Mouse (Mus musculus): Measurements from ENCODE around the gene Rasgef1a. TPM values are rescaled to one million over a fixed set of nuclear protein-coding genes. Genes with fewer than 3 reads are reported as not detected.

Rasgef1a gene
- polyA plus RNA-seq, 1 experiment from 2014 or later, result not detected

- ATAC-seq (ENCODE audit: low FRiP score) (no peak), DNase-seq (ENCODE audit: low spot score) (no peak)
- Histone ChIP-seq H3K9me3 (ENCODE audit: control insufficient read depth, low read length) (no peaks in the 10 kb centered on the region), H3K4me2 (replicated peaks; ENCODE audit: low read depth, low read length) (no peak overlapping the region), H3K4me3 (ENCODE audit: low read depth, low read length) (no peak overlapping the region), H3K36me3 (ENCODE audit: control insufficient read depth, insufficient read depth, low read length) (no peaks in the 10 kb centered on the region), H3K9ac (ENCODE audit: low read depth, low read length) (no peak overlapping the region), H3K27ac (ENCODE audit: low read depth, low read length) (no peak overlapping the region), H3K4me1 (replicated peaks; ENCODE audit: control insufficient read depth, insufficient read depth, low read length) (no peaks in the 10 kb centered on the region), H3K27me3 (ENCODE audit: control insufficient read depth, insufficient read depth, low read length) (no peaks in the 10 kb centered on the region)
- WGBS, result 37% methylated on average over 4 of the region's 4 CpGs
Observed at GRCm38 (mm10) chr6:118045180-118045579, 33.9 kb downstream of the Rasgef1a start.

- H3K9me3 ChIP-seq (ENCODE audit: control insufficient read depth, low read length), result no peaks in the 10 kb centered on the region
- H3K4me2 ChIP-seq (replicated peaks; ENCODE audit: low read depth, low read length), result no peak overlapping the region
- DNase-seq (ENCODE audit: low spot score), result no peak
- ATAC-seq (ENCODE audit: low FRiP score), result no peak
- WGBS, result 66% methylated on average over 7 of the region's 7 CpGs
- H3K27ac ChIP-seq (ENCODE audit: low read depth, low read length), result no peak overlapping the region
- H3K36me3 ChIP-seq (ENCODE audit: control insufficient read depth, insufficient read depth, low read length), result no peaks in the 10 kb centered on the region
- no peak overlapping the region for H3K4me3 ChIP-seq (ENCODE audit: low read depth, low read length)
- H3K4me1 ChIP-seq (replicated peaks; ENCODE audit: control insufficient read depth, insufficient read depth, low read length), result no peaks in the 10 kb centered on the region
- no peaks in the 10 kb centered on the region for H3K27me3 ChIP-seq (ENCODE audit: control insufficient read depth, insufficient read depth, low read length)
- no peak overlapping the region for H3K9ac ChIP-seq (ENCODE audit: low read depth, low read length)
Observed at GRCm38 (mm10) chr6:118045892-118046291, 34.7 kb downstream of the Rasgef1a start.

- H3K9ac ChIP-seq (ENCODE audit: low read depth, low read length), result no peak overlapping the region
- H3K4me3 ChIP-seq (ENCODE audit: low read depth, low read length), result no peak overlapping the region
- H3K27ac ChIP-seq (ENCODE audit: low read depth, low read length), result no peak overlapping the region
- H3K27me3 ChIP-seq (ENCODE audit: control insufficient read depth, insufficient read depth, low read length), result no peaks in the 10 kb centered on the region
- H3K4me2 ChIP-seq (replicated peaks; ENCODE audit: low read depth, low read length), result no peak overlapping the region
- WGBS, result 88% methylated on average over 3 of the region's 3 CpGs
- H3K9me3 ChIP-seq (ENCODE audit: control insufficient read depth, low read length), result no peaks in the 10 kb centered on the region
- no peaks in the 10 kb centered on the region for H3K36me3 ChIP-seq (ENCODE audit: control insufficient read depth, insufficient read depth, low read length)
- no peaks in the 10 kb centered on the region for H3K4me1 ChIP-seq (replicated peaks; ENCODE audit: control insufficient read depth, insufficient read depth, low read length)
- DNase-seq (ENCODE audit: low spot score) (no peak), ATAC-seq (ENCODE audit: low FRiP score) (no peak)
Observed at GRCm38 (mm10) chr6:118046511-118046910, 35.3 kb downstream of the Rasgef1a start.

DNA sequence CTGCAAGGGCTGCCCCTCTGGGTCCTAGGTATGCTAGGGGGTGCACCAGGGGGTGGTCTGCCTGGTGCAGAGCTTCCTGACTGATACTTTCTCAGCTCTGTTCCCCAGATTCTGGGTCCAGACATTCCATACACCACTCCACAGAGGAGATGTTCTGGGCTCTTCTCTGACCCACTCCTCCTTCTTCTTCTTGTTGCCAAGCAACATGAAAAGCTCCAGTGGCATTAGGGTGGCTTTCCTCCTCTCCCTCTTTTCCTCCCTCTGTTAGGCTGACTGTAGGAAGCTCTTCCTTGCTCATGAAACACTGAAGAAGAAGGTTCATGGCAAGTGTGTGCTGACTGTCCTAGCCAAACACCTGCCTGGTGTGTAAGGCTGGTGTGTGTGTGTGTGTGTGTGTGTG lies 35.7 kb downstream of the Rasgef1a start:
- Histone ChIP-seq H3K4me3 (ENCODE audit: low read depth, low read length) (no peak overlapping the region), H3K27ac (ENCODE audit: low read depth, low read length) (no peak overlapping the region), H3K36me3 (ENCODE audit: control insufficient read depth, insufficient read depth, low read length) (no peaks in the 10 kb centered on the region), H3K27me3 (ENCODE audit: control insufficient read depth, insufficient read depth, low read length) (no peaks in the 10 kb centered on the region), H3K4me2 (replicated peaks; ENCODE audit: low read depth, low read length) (no peak overlapping the region), H3K9ac (ENCODE audit: low read depth, low read length) (no peak overlapping the region), H3K9me3 (ENCODE audit: control insufficient read depth, low read length) (no peaks in the 10 kb centered on the region), H3K4me1 (replicated peaks; ENCODE audit: control insufficient read depth, insufficient read depth, low read length) (no peaks in the 10 kb centered on the region)
- ATAC-seq (ENCODE audit: low FRiP score) (no peak), DNase-seq (ENCODE audit: low spot score) (no peak)

DNA sequence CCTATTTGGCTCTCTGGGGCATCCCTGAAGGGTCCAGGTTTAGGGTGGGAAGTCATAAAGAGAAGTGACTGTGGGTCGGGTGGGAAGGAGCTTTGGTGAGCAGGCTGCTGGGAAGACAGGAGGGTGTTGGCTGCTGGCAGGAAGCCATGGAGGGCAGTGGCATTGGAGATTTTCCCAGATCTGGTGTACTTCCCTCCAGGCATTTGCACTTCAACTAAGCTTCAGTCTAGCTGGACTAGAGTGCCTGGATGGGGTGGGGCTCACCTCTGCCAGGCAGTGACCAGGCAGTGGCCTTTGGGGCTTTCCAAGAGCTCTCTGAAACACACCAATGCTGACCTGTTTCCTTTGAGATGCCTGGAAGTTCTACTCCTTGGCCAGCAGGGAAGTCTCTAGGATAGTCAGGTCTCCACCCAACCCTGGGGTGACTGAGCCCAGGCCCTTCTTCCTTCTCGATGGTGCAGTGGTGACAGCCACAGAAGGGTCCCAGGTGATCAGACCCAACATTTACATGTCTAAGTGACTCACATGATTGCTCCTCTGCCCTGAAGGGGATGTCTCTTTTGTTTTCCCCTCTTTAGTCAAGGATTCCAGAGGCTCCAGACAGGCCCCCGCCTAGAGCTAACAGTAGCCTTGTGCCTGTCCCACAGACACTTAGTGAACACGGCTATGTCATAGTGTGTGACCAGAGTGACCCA lies 36.7 kb downstream of the Rasgef1a start:
- Histone ChIP-seq H3K4me2 (replicated peaks; ENCODE audit: low read depth, low read length) (no peak overlapping the region), H3K4me3 (ENCODE audit: low read depth, low read length) (no peak overlapping the region), H3K27me3 (ENCODE audit: control insufficient read depth, insufficient read depth, low read length) (no peaks in the 10 kb centered on the region), H3K9me3 (ENCODE audit: control insufficient read depth, low read length) (no peaks in the 10 kb centered on the region), H3K4me1 (replicated peaks; ENCODE audit: control insufficient read depth, insufficient read depth, low read length) (no peaks in the 10 kb centered on the region), H3K36me3 (ENCODE audit: control insufficient read depth, insufficient read depth, low read length) (no peaks in the 10 kb centered on the region), H3K27ac (ENCODE audit: low read depth, low read length) (no peak overlapping the region), H3K9ac (ENCODE audit: low read depth, low read length) (no peak overlapping the region)
- no peak for ATAC-seq (ENCODE audit: low FRiP score)
- DNase-seq (ENCODE audit: low spot score), result no peak
- WGBS, result 79% methylated on average over 4 of the region's 4 CpGs

DNA sequence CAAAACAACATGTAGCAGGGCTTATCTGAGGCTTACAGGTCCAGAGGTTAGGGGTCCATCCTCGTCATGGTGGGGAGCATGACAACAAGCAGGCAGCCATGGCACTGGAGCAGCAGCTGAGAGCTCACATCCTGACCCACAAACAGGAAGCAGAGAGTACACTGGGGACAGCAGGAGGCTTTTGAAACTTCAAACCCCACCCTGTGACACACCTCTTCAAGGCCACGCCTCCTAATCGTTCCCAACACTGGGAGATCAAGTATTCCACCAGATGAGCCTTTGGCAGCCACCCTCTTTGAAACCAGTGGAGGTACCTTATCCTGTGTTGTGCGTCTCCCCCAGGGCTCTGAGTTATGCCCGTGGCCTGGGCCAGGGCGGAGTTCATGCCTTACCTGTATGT lies 38.5 kb downstream of the Rasgef1a start:
- Histone ChIP-seq H3K27me3 (ENCODE audit: control insufficient read depth, insufficient read depth, low read length) (no peaks in the 10 kb centered on the region), H3K4me1 (replicated peaks; ENCODE audit: control insufficient read depth, insufficient read depth, low read length) (no peaks in the 10 kb centered on the region), H3K9me3 (ENCODE audit: control insufficient read depth, low read length) (no peaks in the 10 kb centered on the region), H3K4me2 (replicated peaks; ENCODE audit: low read depth, low read length) (no peak overlapping the region), H3K27ac (ENCODE audit: low read depth, low read length) (no peak overlapping the region), H3K36me3 (ENCODE audit: control insufficient read depth, insufficient read depth, low read length) (no peaks in the 10 kb centered on the region), H3K4me3 (ENCODE audit: low read depth, low read length) (no peak overlapping the region), H3K9ac (ENCODE audit: low read depth, low read length) (no peak overlapping the region)
- DNase-seq (ENCODE audit: low spot score) (no peak), ATAC-seq (ENCODE audit: low FRiP score) (no peak)
- 82% methylated on average over 6 of the region's 6 CpGs for WGBS

DNA sequence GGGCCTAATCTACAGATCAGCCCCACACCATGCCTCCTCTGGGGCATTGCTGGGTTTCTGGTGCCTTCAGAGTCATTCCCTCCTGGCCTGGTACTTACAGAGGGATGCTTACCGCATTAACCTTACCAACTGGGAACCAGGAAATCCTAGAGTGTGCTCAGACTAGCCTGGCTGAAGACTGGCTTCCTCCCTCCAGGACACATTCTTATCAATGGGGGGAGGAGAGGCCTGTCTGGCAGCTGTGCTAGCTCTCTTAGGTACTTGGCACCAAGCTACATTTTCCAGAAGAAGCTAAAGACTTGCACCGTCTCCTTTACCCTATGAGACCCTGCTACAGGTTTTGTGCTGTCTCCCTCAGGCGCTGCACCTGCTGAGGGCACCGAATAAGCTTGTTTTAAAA lies 40.2 kb downstream of the Rasgef1a start:
- H3K9ac ChIP-seq (ENCODE audit: low read depth, low read length), result no peak overlapping the region
- no peak overlapping the region for H3K4me2 ChIP-seq (replicated peaks; ENCODE audit: low read depth, low read length)
- no peaks in the 10 kb centered on the region for H3K9me3 ChIP-seq (ENCODE audit: control insufficient read depth, low read length)
- DNase-seq (ENCODE audit: low spot score), result no peak
- WGBS, result 89% methylated on average over 4 of the region's 4 CpGs
- no peak overlapping the region for H3K4me3 ChIP-seq (ENCODE audit: low read depth, low read length)
- H3K27me3 ChIP-seq (ENCODE audit: control insufficient read depth, insufficient read depth, low read length), result no peaks in the 10 kb centered on the region
- H3K36me3 ChIP-seq (ENCODE audit: control insufficient read depth, insufficient read depth, low read length), result no peaks in the 10 kb centered on the region
- no peaks in the 10 kb centered on the region for H3K4me1 ChIP-seq (replicated peaks; ENCODE audit: control insufficient read depth, insufficient read depth, low read length)
- no peak for ATAC-seq (ENCODE audit: low FRiP score)
- H3K27ac ChIP-seq (ENCODE audit: low read depth, low read length), result no peak overlapping the region

- Histone ChIP-seq H3K4me2 (replicated peaks; ENCODE audit: low read depth, low read length) (no peak overlapping the region), H3K27me3 (ENCODE audit: control insufficient read depth, insufficient read depth, low read length) (no peaks in the 10 kb centered on the region), H3K27ac (ENCODE audit: low read depth, low read length) (no peak overlapping the region), H3K9ac (ENCODE audit: low read depth, low read length) (no peak overlapping the region), H3K4me3 (ENCODE audit: low read depth, low read length) (no peak overlapping the region), H3K4me1 (replicated peaks; ENCODE audit: control insufficient read depth, insufficient read depth, low read length) (no peaks in the 10 kb centered on the region), H3K9me3 (ENCODE audit: control insufficient read depth, low read length) (no peaks in the 10 kb centered on the region), H3K36me3 (ENCODE audit: control insufficient read depth, insufficient read depth, low read length) (no peaks in the 10 kb centered on the region)
- ATAC-seq (ENCODE audit: low FRiP score) (no peak), DNase-seq (ENCODE audit: low spot score) (no peak)
- WGBS, result 95% methylated on average over 10 of the region's 10 CpGs
Observed at GRCm38 (mm10) chr6:118055209-118055608, 44.0 kb downstream of the Rasgef1a start.

DNA sequence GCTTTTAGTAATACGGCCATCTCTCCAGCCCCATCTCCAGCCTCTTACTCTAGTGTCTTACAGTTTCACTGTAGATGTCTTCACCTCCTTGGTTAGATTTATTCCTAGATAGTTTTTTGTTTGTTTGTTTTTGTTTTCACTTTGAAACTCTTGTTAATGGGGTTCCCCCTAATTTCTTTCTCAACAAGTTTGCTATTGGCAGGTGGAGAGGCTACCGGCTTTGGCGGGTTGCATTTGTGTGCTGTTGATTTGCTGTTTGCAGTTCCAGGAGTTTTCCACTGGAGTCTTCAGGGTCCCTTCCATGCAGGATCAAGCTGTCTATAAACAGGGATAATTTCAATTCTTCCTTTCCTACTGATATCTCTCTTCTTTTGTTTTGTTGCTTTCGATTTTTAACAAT lies 50.0 kb downstream of the Rasgef1a start:
- H3K36me3 ChIP-seq (ENCODE audit: control insufficient read depth, insufficient read depth, low read length), result no peaks in the 10 kb centered on the region
- H3K4me3 ChIP-seq (ENCODE audit: low read depth, low read length), result no peak overlapping the region
- DNase-seq (ENCODE audit: low spot score) (no peak), ATAC-seq (ENCODE audit: low FRiP score) (no peak)
- no peak overlapping the region for H3K9ac ChIP-seq (ENCODE audit: low read depth, low read length)
- H3K27ac ChIP-seq (ENCODE audit: low read depth, low read length), result no peak overlapping the region
- H3K4me1 ChIP-seq (replicated peaks; ENCODE audit: control insufficient read depth, insufficient read depth, low read length), result peaks cover 4% of the 10 kb centered on the region; the same call in 1 of the 2 replicates
- H3K4me2 ChIP-seq (replicated peaks; ENCODE audit: low read depth, low read length), result no peak overlapping the region
- peaks cover 7% of the 10 kb centered on the region for H3K27me3 ChIP-seq (ENCODE audit: control insufficient read depth, insufficient read depth, low read length)
- no peaks in the 10 kb centered on the region for H3K9me3 ChIP-seq (ENCODE audit: control insufficient read depth, low read length)
- WGBS, result 87% methylated on average over 4 of the region's 4 CpGs

All from hindbrain, embryonic 11.5 days (tissue).